Mouse (Mus musculus) retina, postnatal 1 day (tissue): ENCODE measurements at regions not wholly inside any gene's neighbourhood (a gene's known extent, or its start where the extent isn't known, plus 50 kb on each side); places are given as distances from the start of the nearest gene placed in this dataset.

Experiments
- DNase-seq: peaks from one replicate; pipeline ENCODE4 v3.0.0-alpha.2; 2012

- no peak for DNase-seq
Observed at GRCm38 (mm10) chr15:62168958-62169590, 1246.3 kb upstream of the A1bg start.

GRCm38 (mm10) chr15:62168522-62168921 is 1245.7 kb upstream of the A1bg start:
- DNase-seq, result no peak

GRCm38 (mm10) chr15:62166786-62167185 is 1244.0 kb upstream of the A1bg start:
- DNase-seq, result no peak

- no peak for DNase-seq
Observed at GRCm38 (mm10) chr15:62165826-62166500, 1243.2 kb upstream of the A1bg start.

- DNase-seq, result no peak
Observed at GRCm38 (mm10) chr15:62164766-62165410, 1242.1 kb upstream of the A1bg start.

- no peak for DNase-seq
Observed at GRCm38 (mm10) chr15:62163203-62163602, 1240.4 kb upstream of the A1bg start.

- DNase-seq, result no peak
Observed at GRCm38 (mm10) chr15:62162648-62163194, 1239.9 kb upstream of the A1bg start.

- DNase-seq, result no peak
Observed at GRCm38 (mm10) chr15:62161975-62162647, 1239.3 kb upstream of the A1bg start.

GRCm38 (mm10) chr15:62161061-62161460 is 1238.2 kb upstream of the A1bg start:
- no peak for DNase-seq

- DNase-seq, result no peak
Observed at GRCm38 (mm10) chr15:62158875-62159675, 1236.3 kb upstream of the A1bg start.

- DNase-seq, result no peak
Observed at GRCm38 (mm10) chr15:62157200-62158033, 1234.6 kb upstream of the A1bg start.

GRCm38 (mm10) chr15:62153222-62153621 is 1230.4 kb upstream of the A1bg start:
- DNase-seq, result no peak

GRCm38 (mm10) chr15:62152133-62152532 is 1229.3 kb upstream of the A1bg start:
- no peak for DNase-seq

GRCm38 (mm10) chr15:62151690-62152089 is 1228.9 kb upstream of the A1bg start:
- DNase-seq, result no peak

GRCm38 (mm10) chr15:62150296-62150695 is 1227.5 kb upstream of the A1bg start:
- no peak for DNase-seq

GRCm38 (mm10) chr15:62148680-62149237 is 1225.9 kb upstream of the A1bg start:
- DNase-seq, result no peak

- DNase-seq, result peak; percentile 10
Observed at GRCm38 (mm10) chr15:62147343-62147953, 1224.6 kb upstream of the A1bg start.

- DNase-seq, result no peak
Observed at GRCm38 (mm10) chr15:62145643-62146285, 1223.0 kb upstream of the A1bg start.

GRCm38 (mm10) chr15:62144776-62145564 is 1222.2 kb upstream of the A1bg start:
- DNase-seq, result no peak
